ENCODE assay signal across 31 mouse cellular contexts in genomic region chr12:87260562-87260961, GRCm38 (mm10). TPM values are rescaled to one million over a fixed set of nuclear protein-coding genes. Genes with fewer than 3 reads are reported as not detected.
"Had no signal": no experiment of that assay in that cellular context is flagged by ENCODE, and none has a peak within 500 bp of the region (broad histone marks: within the 10 kb centered on the region; RNA-seq: fewer than 3 reads in every experiment).

No protein-coding gene starts in this region.

- H3K27me3 ChIP-seq: embryonic facial prominence, embryonic 12.5 days; embryonic facial prominence, embryonic 13.5 days; embryonic facial prominence, embryonic 15.5 days; forebrain, embryonic 12.5 days; forebrain, embryonic 13.5 days; forebrain, embryonic 15.5 days had no signal

- H3K27ac ChIP-seq: embryonic facial prominence, embryonic 10.5 days; embryonic facial prominence, embryonic 12.5 days; embryonic facial prominence, embryonic 13.5 days; embryonic facial prominence, embryonic 15.5 days; forebrain, embryonic 10.5 days; forebrain, embryonic 12.5 days; forebrain, embryonic 13.5 days; forebrain, embryonic 15.5 days; gastrocnemius, adult 2 months; heart, adult 2 months; heart, embryonic 10.5 days had no signal

- H3K9me3 ChIP-seq: embryonic facial prominence, embryonic 10.5 days; embryonic facial prominence, embryonic 12.5 days; embryonic facial prominence, embryonic 13.5 days; embryonic facial prominence, embryonic 15.5 days; forebrain, embryonic 10.5 days; forebrain, embryonic 12.5 days; forebrain, embryonic 13.5 days; forebrain, embryonic 15.5 days; heart, embryonic 10.5 days had no signal

- H3K9ac ChIP-seq: embryonic facial prominence, embryonic 12.5 days; embryonic facial prominence, embryonic 13.5 days; embryonic facial prominence, embryonic 15.5 days; forebrain, embryonic 12.5 days; forebrain, embryonic 13.5 days; forebrain, embryonic 15.5 days; forebrain, postnatal 0 days had no signal

- H3K4me2 ChIP-seq: embryonic facial prominence, embryonic 12.5 days; embryonic facial prominence, embryonic 13.5 days; embryonic facial prominence, embryonic 15.5 days; forebrain, embryonic 12.5 days; forebrain, embryonic 13.5 days; forebrain, embryonic 15.5 days had no signal

- ATAC-seq: forebrain, embryonic 13.5 days; forebrain, embryonic 15.5 days; forebrain, embryonic 16.5 days; forebrain, postnatal 0 days had no signal

- H3K4me3 ChIP-seq: embryonic facial prominence, embryonic 10.5 days; embryonic facial prominence, embryonic 12.5 days; embryonic facial prominence, embryonic 13.5 days; embryonic facial prominence, embryonic 15.5 days; erythroblast, embryonic 14.5 days; forebrain, embryonic 10.5 days; forebrain, embryonic 12.5 days; forebrain, embryonic 13.5 days; forebrain, embryonic 15.5 days; gastrocnemius, adult 2 months; heart, adult 2 months; heart, embryonic 10.5 days had no signal

- DNase-seq: cerebellum, adult 8-10 months; cerebellum, adult 9-10 months; cerebellum, postnatal 10 days; cerebellum, postnatal 14 days; cerebellum, postnatal 25 days; cerebellum, postnatal 36 days; embryo, embryonic 11 days; forebrain, postnatal 0 days; gastrocnemius, adult 2 months; gastrocnemius, postnatal 10 days; gastrocnemius, postnatal 14 days; gastrocnemius, postnatal 25 days; gastrocnemius, postnatal 36 days; heart, adult 11 months; heart, adult 18-20 months; heart, adult 2 months had no signal

RNA-seq across cellular contexts. Expression of gene Noxred1, which starts 22.0 kb away (rescaled TPM):
- total RNA-seq: common myeloid progenitor, adult 5-6 weeks had no signal

RNA-seq across cellular contexts. Expression of gene Ism2, which starts 38.9 kb away (rescaled TPM):
- total RNA-seq: common myeloid progenitor, adult 5-6 weeks; gastrocnemius, adult 18-20 months; gastrocnemius, adult 2 months; gastrocnemius, adult 8-10 months; gastrocnemius, postnatal 10 days; gastrocnemius, postnatal 25 days; gastrocnemius, postnatal 36 days; heart, adult 18-20 months; heart, adult 2 months; heart, adult 8-10 months had no signal
- polyA plus RNA-seq: erythroblast, embryonic 14.5 days had no signal
